Mouse (Mus musculus): Measurements from ENCODE around the gene Agap2. TPM values are rescaled to one million over a fixed set of nuclear protein-coding genes. Genes with fewer than 3 reads are reported as not detected.

Agap2 gene
- polyA plus RNA-seq, 1 experiment from 2014 or later = 1.7 TPM

- no peak overlapping the region for H3K4me2 ChIP-seq (replicated peaks)
- ATAC-seq (ENCODE audit: low FRiP score) = no peak
- H3K4me1 ChIP-seq = peaks cover 4% of the 10 kb centered on the region
- H3K9me3 ChIP-seq (replicated peaks) = no peaks in the 10 kb centered on the region
- peaks cover 61% of the 10 kb centered on the region for H3K36me3 ChIP-seq
- peaks cover 4% of the 10 kb centered on the region for H3K27me3 ChIP-seq
- WGBS = 79% methylated on average over 20 of the region's 20 CpGs
- H3K4me3 ChIP-seq = no peak overlapping the region
- H3K27ac ChIP-seq = no peak overlapping the region
- no peak overlapping the region for H3K9ac ChIP-seq
These were observed 23.4 kb downstream of the Agap2 start for GRCm38 (mm10) chr10:127098514-127098913.

DNA sequence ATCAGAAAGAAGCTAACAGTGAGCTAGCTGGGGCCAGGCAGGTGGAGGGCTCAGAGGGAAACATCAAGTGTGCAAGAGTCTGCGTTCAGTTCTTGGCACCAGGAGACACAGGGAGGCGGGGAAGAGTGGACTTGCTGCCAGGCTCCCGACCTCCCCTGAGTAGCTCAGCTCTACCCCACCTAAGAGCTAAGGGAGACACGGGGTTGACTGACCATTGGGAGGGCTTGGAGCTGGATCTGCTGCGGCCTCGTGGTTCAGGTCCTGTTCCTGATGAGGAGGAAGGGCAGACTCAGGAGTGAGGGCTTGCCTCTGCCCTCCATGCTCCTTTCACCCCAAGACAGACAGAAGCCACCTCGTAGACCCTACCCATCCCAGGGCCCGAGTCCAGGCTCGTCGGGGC is 24.1 kb downstream of the Agap2 start:
- Histone ChIP-seq H3K4me3 (no peak overlapping the region), H3K9ac (no peak overlapping the region), H3K4me2 (replicated peaks) (no peak overlapping the region), H3K27me3 (no peaks in the 10 kb centered on the region), H3K9me3 (replicated peaks) (no peaks in the 10 kb centered on the region), H3K4me1 (peaks cover 4% of the 10 kb centered on the region), H3K36me3 (peaks cover 61% of the 10 kb centered on the region), H3K27ac (no peak overlapping the region)
- WGBS = 85% methylated on average over 10 of the region's 10 CpGs
- ATAC-seq (ENCODE audit: low FRiP score) = no peak

GRCm38 (mm10) chr10:127099868-127100267 is 24.8 kb downstream of the Agap2 start:
- Histone ChIP-seq H3K9ac (no peak overlapping the region), H3K9me3 (replicated peaks) (no peaks in the 10 kb centered on the region), H3K4me3 (no peak overlapping the region), H3K4me2 (replicated peaks) (no peak overlapping the region), H3K36me3 (peaks cover 60% of the 10 kb centered on the region), H3K27me3 (no peaks in the 10 kb centered on the region), H3K4me1 (no peaks in the 10 kb centered on the region), H3K27ac (no peak overlapping the region)
- no peak for ATAC-seq (ENCODE audit: low FRiP score)
- 95% methylated on average over 15 of the region's 15 CpGs for WGBS

GRCm38 (mm10) chr10:127100414-127100813 is 25.3 kb downstream of the Agap2 start:
- no peak for ATAC-seq (ENCODE audit: low FRiP score)
- Histone ChIP-seq H3K4me2 (replicated peaks) (no peak overlapping the region), H3K4me3 (no peak overlapping the region), H3K4me1 (no peaks in the 10 kb centered on the region), H3K9ac (no peak overlapping the region), H3K27me3 (no peaks in the 10 kb centered on the region), H3K36me3 (peaks cover 57% of the 10 kb centered on the region), H3K9me3 (replicated peaks) (no peaks in the 10 kb centered on the region), H3K27ac (no peak overlapping the region)
- 90% methylated on average over 8 of the region's 8 CpGs for WGBS

- H3K4me3 ChIP-seq = no peak overlapping the region
- H3K9me3 ChIP-seq (replicated peaks) = no peaks in the 10 kb centered on the region
- no peaks in the 10 kb centered on the region for H3K4me1 ChIP-seq
- H3K27me3 ChIP-seq = no peaks in the 10 kb centered on the region
- H3K36me3 ChIP-seq = peaks cover 53% of the 10 kb centered on the region
- 84% methylated on average over 6 of the region's 6 CpGs for WGBS
- no peak for ATAC-seq (ENCODE audit: low FRiP score)
- no peak overlapping the region for H3K9ac ChIP-seq
- H3K27ac ChIP-seq = no peak overlapping the region
- no peak overlapping the region for H3K4me2 ChIP-seq (replicated peaks)
These were observed 26.1 kb downstream of the Agap2 start for GRCm38 (mm10) chr10:127101151-127101550.

GRCm38 (mm10) chr10:127103631-127104030 is 28.5 kb downstream of the Agap2 start:
- no peak overlapping the region for H3K4me3 ChIP-seq
- H3K27ac ChIP-seq = no peak overlapping the region
- peaks cover 39% of the 10 kb centered on the region for H3K36me3 ChIP-seq
- ATAC-seq (ENCODE audit: low FRiP score) = no peak
- H3K4me1 ChIP-seq = no peaks in the 10 kb centered on the region
- H3K9me3 ChIP-seq (replicated peaks) = no peaks in the 10 kb centered on the region
- no peak overlapping the region for H3K4me2 ChIP-seq (replicated peaks)
- H3K9ac ChIP-seq = no peak overlapping the region
- WGBS = 84% methylated on average over 7 of the region's 7 CpGs
- no peaks in the 10 kb centered on the region for H3K27me3 ChIP-seq

GRCm38 (mm10) chr10:127107563-127108261 is 32.6 kb downstream of the Agap2 start:
- no peak for ATAC-seq (ENCODE audit: low FRiP score)
- H3K27me3 ChIP-seq = no peaks in the 10 kb centered on the region
- H3K4me1 ChIP-seq = no peaks in the 10 kb centered on the region
- no peak overlapping the region for H3K4me3 ChIP-seq
- H3K27ac ChIP-seq = no peak overlapping the region
- H3K9ac ChIP-seq = no peak overlapping the region
- 91% methylated on average over 16 of the region's 16 CpGs for WGBS
- no peak overlapping the region for H3K4me2 ChIP-seq (replicated peaks)
- H3K9me3 ChIP-seq (replicated peaks) = no peaks in the 10 kb centered on the region
- H3K36me3 ChIP-seq = peaks cover 30% of the 10 kb centered on the region

- no peak for ATAC-seq (ENCODE audit: low FRiP score)
These were observed 33.1 kb downstream of the Agap2 start for GRCm38 (mm10) chr10:127108262-127108583.

GRCm38 (mm10) chr10:127111001-127111887 is 36.2 kb downstream of the Agap2 start:
- Histone ChIP-seq H3K27me3 (no peaks in the 10 kb centered on the region), H3K27ac (no peak overlapping the region), H3K4me1 (no peaks in the 10 kb centered on the region), H3K4me3 (no peak overlapping the region), H3K9ac (no peak overlapping the region), H3K36me3 (peaks cover 45% of the 10 kb centered on the region), H3K4me2 (replicated peaks) (no peak overlapping the region), H3K9me3 (replicated peaks) (no peaks in the 10 kb centered on the region)
- WGBS = 91% methylated on average over 15 of the region's 15 CpGs
- ATAC-seq (ENCODE audit: low FRiP score) = no peak

More at GRCm38 (mm10) chr10:127108262-127108583, 33.1 kb downstream of the Agap2 start:
- Histone ChIP-seq H3K36me3 (peaks cover 35% of the 10 kb centered on the region), H3K9ac (no peak overlapping the region), H3K4me1 (no peaks in the 10 kb centered on the region), H3K4me2 (replicated peaks) (no peak overlapping the region), H3K4me3 (no peak overlapping the region), H3K9me3 (replicated peaks) (no peaks in the 10 kb centered on the region), H3K27ac (no peak overlapping the region), H3K27me3 (no peaks in the 10 kb centered on the region)
- WGBS = 78% methylated on average over 3 of the region's 3 CpGs

- H3K4me1 ChIP-seq = no peaks in the 10 kb centered on the region
- no peak overlapping the region for H3K4me3 ChIP-seq
- no peaks in the 10 kb centered on the region for H3K9me3 ChIP-seq (replicated peaks)
- H3K9ac ChIP-seq = no peak overlapping the region
- H3K27me3 ChIP-seq = no peaks in the 10 kb centered on the region
- no peak for ATAC-seq (ENCODE audit: low FRiP score)
- H3K4me2 ChIP-seq (replicated peaks) = no peak overlapping the region
- WGBS = 88% methylated on average over 11 of the region's 11 CpGs
- H3K27ac ChIP-seq = no peak overlapping the region
- peaks cover 61% of the 10 kb centered on the region for H3K36me3 ChIP-seq
These were observed 39.3 kb downstream of the Agap2 start for GRCm38 (mm10) chr10:127114408-127114807.

GRCm38 (mm10) chr10:127115068-127115467 is 40.0 kb downstream of the Agap2 start:
- Histone ChIP-seq H3K4me3 (no peak overlapping the region), H3K4me1 (peaks cover 6% of the 10 kb centered on the region), H3K36me3 (peaks cover 59% of the 10 kb centered on the region), H3K27me3 (no peaks in the 10 kb centered on the region), H3K4me2 (replicated peaks) (no peak overlapping the region), H3K9ac (no peak overlapping the region), H3K9me3 (replicated peaks) (no peaks in the 10 kb centered on the region), H3K27ac (no peak overlapping the region)
- no peak for ATAC-seq (ENCODE audit: low FRiP score)
- 80% methylated on average over 2 of the region's 2 CpGs for WGBS

- Histone ChIP-seq H3K9ac (no peak overlapping the region), H3K27me3 (no peaks in the 10 kb centered on the region), H3K27ac (no peak overlapping the region), H3K4me2 (replicated peaks) (no peak overlapping the region), H3K4me3 (no peak overlapping the region), H3K4me1 (peaks cover 24% of the 10 kb centered on the region), H3K36me3 (peaks cover 44% of the 10 kb centered on the region), H3K9me3 (replicated peaks) (no peaks in the 10 kb centered on the region)
- 94% methylated on average over 11 of the region's 11 CpGs for WGBS
- no peak for ATAC-seq (ENCODE audit: low FRiP score)
These were observed 43.4 kb downstream of the Agap2 start for GRCm38 (mm10) chr10:127118470-127118869.
